Mouse (Mus musculus) stomach, embryonic 14.5 days (tissue): Measurements from ENCODE around the gene Carmil2. TPM values are rescaled to one million over a fixed set of nuclear protein-coding genes. Genes with fewer than 3 reads are reported as not detected.

Source experiments
- ATAC-seq: fragments of 200-750 bp; cut with Nextera tagmentation; 2 replicates; pipeline ENCODE4 v1.8.0; 2017; ENCODE audit warnings: low read depth, moderate TSS enrichment; ENCODE audit not compliant: insufficient number of reproducible peaks, insufficient read depth, low FRiP score
- H3K27ac ChIP-seq: fragments of 300-500 bp; sonication (generic); 2 replicates; pipeline ENCODE4 v1.5.1; 2014; ENCODE audit warnings: mild to moderate bottlenecking, low read length, moderate library complexity, mixed read lengths
- H3K27me3 ChIP-seq: fragments of 300-500 bp; sonication (generic); 2 replicates; pipeline ENCODE4 v1.6.1; 2014; ENCODE audit warnings: low read length, control low read depth, mixed read lengths; ENCODE audit not compliant: control insufficient read depth, insufficient read depth
- H3K36me3 ChIP-seq: fragments of 300-500 bp; sonication (generic); 2 replicates; pipeline ENCODE4 v1.6.1; 2014; ENCODE audit warnings: mild to moderate bottlenecking, control low read depth, low read length, moderate library complexity, mixed read lengths; ENCODE audit not compliant: control insufficient read depth, insufficient read depth
- H3K4me1 ChIP-seq: fragments of 300-500 bp; sonication (generic); 2 replicates; pipeline ENCODE4 v1.6.1; 2014; ENCODE audit warnings: low read length, control low read depth, mixed read lengths; ENCODE audit not compliant: control insufficient read depth, insufficient read depth
- H3K4me2 ChIP-seq: fragments of 300-500 bp; sonication (generic); replicated peaks from 2 replicates; pipeline ENCODE4 v1.6.1; 2014; ENCODE audit warnings: low read depth, low read length, control low read depth
- H3K4me3 ChIP-seq: fragments of 300-500 bp; sonication (generic); 2 replicates; pipeline ENCODE4 v1.5.1; 2014; ENCODE audit warnings: low read depth, low read length, control low read depth
- H3K9ac ChIP-seq: fragments of 300-500 bp; sonication (generic); replicated peaks from 2 replicates; pipeline ENCODE4 v1.6.1; 2014; ENCODE audit warnings: low read depth, mild to moderate bottlenecking, control low read depth, low read length, moderate library complexity, mixed read lengths
- H3K9me3 ChIP-seq: fragments of 300-500 bp; sonication (generic); 2 replicates; pipeline ENCODE4 v1.6.1; 2016; ENCODE audit warnings: low read depth, low read length, control low read depth; ENCODE audit not compliant: control insufficient read depth
- WGBS: fragments of 180-500 bp; shearing (Covaris S2); extraction: QIAGEN DNeasy Blood & Tissue Kit; methylation state at CpG from one replicate; pipeline ENCODE4 v1.1.7; 2014; 5-methylcytosine and 5-hydroxymethylcytosine counted together
- polyA plus RNA-seq: library from polyadenylated mRNA; unstranded; fragments of >200 nt; fragmentation: Nextera tagmentation; extraction: Ambion mirVana; gene quantifications from 2 replicates; pipeline ENCODE4 v1.2.1, GENCODE M21; 2014

The Carmil2 gene
- polyA plus RNA-seq, result 1.0 and 1.1 TPM in 2 replicates

DNA sequence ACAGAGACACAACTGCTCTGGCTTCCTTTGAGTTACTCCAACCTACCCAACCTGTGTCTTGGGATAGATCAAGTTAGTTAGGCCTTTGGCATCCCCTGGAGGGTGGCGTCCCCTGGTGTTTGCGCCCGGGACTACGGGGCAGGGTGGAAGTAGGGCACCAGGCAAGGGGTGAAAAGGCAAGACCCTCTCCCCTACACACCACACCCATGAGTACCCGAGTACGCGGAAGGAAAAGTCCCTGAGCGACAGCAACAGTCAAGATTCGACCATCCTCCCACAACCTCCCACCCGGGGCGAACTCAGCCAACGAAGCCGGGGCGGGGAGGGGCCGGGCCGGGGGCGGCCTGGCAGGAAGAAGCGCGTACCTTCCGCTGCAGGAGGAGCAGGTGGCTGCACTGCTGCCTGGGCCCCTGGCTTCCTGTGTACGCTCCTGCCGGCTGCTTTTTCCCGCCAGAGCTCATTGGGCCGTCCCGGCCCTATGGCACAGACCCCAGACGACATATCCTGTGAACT, at the start of gene Carmil2:
Carmil2 (plus strand) TSS at position 479 of the 513 bp plus-strand sequence.
- Histone ChIP-seq H3K4me1 (no peaks in the 10 kb centered on the region; the same call in 1 of the 2 replicates), H3K27ac (no peak within 1 kb of the TSS), H3K9me3 (no peaks in the 10 kb centered on the region), H3K4me2 (peak within 1 kb of the TSS; percentile 38), H3K27me3 (no peaks in the 10 kb centered on the region), H3K9ac (no peak within 1 kb of the TSS; the same call in 1 of the 2 replicates), H3K36me3 (peaks cover 34% of the 10 kb centered on the region), H3K4me3 (0 out of 2 replicates have a peak within 1 kb of the TSS, but pooled peaks have one; percentile 10)
- ATAC-seq, result no peak
- WGBS, result 8% methylated on average over 26 of the region's 26 CpGs

DNA sequence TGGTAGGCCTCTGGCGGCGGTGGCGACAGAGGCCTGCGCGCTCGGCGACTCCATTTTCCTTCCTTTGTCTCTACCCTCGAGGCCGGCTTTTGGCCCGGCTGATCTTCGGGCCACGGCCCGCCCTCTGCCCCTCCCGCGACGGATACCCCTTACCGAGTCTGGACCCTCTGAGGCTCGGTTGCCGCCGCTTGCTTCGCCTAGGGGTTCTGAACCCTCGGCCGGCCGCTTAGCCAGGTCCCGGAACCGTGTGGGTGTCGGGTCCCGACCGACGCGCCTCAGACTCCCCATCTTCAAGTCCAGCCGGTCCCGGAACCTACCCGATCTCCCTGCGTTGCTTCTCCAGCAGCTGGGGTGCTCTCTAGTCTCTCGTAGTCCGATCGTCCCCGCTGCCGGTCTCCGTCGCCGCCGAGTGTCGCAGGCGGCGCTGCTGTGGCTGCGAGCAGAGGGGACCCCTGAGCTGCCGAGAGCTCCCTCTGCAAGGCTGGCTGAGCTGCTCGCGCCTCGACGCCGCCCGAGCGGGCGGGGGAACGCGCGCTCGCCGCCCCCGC, 49.0 kb upstream of the Carmil2 start, which contains the start of gene Agrp:
Agrp (minus strand) TSS at position 431 of the 548 bp plus-strand sequence.
- Histone ChIP-seq H3K9ac (peak within 1 kb of the TSS; percentile 100), H3K36me3 (peaks cover 4% of the 10 kb centered on the region; the same call in 1 of the 2 replicates), H3K4me2 (peak within 1 kb of the TSS; percentile 77), H3K4me1 (peaks cover 15% of the 10 kb centered on the region), H3K27ac (peak within 1 kb of the TSS; percentile 100), H3K27me3 (no peaks in the 10 kb centered on the region), H3K9me3 (no peaks in the 10 kb centered on the region), H3K4me3 (peak within 1 kb of the TSS; percentile 95)
- under 1% methylated on average over 63 of the region's 63 CpGs for WGBS
- ATAC-seq, result peak; percentile 34; the same call in 1 of the 2 replicates

DNA sequence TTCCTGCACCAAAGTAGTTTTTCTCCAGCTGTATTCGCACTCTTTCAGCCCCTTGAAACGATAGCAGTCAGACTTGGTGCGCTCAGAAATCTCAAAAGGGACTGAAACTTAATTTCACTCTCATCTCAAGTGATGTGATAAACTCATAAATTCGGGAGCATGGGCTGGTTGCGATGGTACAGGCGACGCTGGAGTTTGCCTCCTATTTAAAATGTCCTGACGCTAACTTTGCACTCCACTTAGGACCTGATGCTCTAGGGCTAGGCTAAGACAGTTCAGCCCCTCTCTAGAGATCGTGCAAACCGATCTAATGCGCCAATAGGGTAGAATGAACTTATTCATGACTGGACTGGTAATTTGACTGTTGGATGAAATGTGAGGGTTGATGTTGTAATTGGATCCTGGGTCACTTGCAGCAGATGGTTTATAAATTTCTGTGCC, 48.5 kb upstream of the Carmil2 start:
- WGBS, result under 1% methylated on average over 11 of the region's 11 CpGs
- H3K4me2 ChIP-seq, result peak overlapping the region; percentile 61
- H3K4me3 ChIP-seq, result peak overlapping the region; percentile 95
- no peak for ATAC-seq
- H3K36me3 ChIP-seq, result peaks cover 4% of the 10 kb centered on the region; the same call in 1 of the 2 replicates
- H3K9me3 ChIP-seq, result no peaks in the 10 kb centered on the region
- H3K27me3 ChIP-seq, result no peaks in the 10 kb centered on the region
- peaks cover 15% of the 10 kb centered on the region for H3K4me1 ChIP-seq
- H3K9ac ChIP-seq, result peak overlapping the region; percentile 100
- peak overlapping the region; percentile 100 for H3K27ac ChIP-seq

DNA sequence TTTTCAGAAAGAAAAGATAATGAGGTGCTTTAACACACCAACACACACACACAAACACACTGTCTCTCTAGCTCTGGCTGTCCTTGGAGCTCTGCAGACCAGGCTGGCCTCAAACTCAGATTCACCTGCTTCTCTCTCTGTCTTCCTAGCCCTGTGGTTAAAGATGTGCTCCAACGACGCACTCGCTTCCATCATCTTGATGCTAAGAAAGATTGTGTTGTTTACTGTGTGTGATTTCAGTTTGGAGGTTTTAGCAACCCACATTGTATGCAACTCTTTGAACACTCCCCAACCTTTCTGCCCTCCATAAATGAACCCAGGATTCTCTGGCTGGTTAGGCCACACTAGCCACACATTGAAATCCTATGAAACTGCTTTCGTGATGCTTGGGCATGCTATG, 47.6 kb upstream of the Carmil2 start:
- H3K4me2 ChIP-seq, result peak overlapping the region; percentile 61
- H3K4me1 ChIP-seq, result peaks cover 15% of the 10 kb centered on the region
- no peak for ATAC-seq
- peak overlapping the region; percentile 95; the same call in 1 of the 2 replicates for H3K4me3 ChIP-seq
- no peaks in the 10 kb centered on the region for H3K9me3 ChIP-seq
- 78% methylated on average over 4 of the region's 4 CpGs for WGBS
- no peaks in the 10 kb centered on the region for H3K27me3 ChIP-seq
- H3K36me3 ChIP-seq, result peaks cover 6% of the 10 kb centered on the region
- H3K9ac ChIP-seq, result 0 out of 2 replicates have a peak overlapping the region, but pooled peaks have one; percentile 100
- peak overlapping the region; percentile 33; the same call in 1 of the 2 replicates for H3K27ac ChIP-seq

DNA sequence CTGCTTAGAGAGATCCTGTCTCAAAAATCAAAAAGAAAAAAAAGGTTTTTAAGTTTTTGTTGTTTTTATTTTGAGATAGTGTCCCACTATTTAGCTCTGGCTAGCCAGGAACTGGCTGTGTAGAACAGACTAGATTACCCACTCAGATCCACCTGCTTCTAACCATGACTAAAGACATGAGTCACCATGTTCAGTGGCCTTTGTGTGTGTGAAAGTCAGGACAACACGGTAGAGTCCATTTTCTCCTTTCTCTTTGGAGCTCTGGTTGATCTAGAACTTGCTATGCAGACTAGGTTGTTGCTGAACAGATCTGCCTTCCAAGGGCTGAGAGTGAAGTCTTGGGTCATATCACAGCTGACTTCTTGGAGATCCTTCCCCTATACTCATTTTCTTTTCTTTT, 46.2 kb upstream of the Carmil2 start:
- WGBS, result 84% methylated on average over 1 of the region's 1 CpGs

DNA sequence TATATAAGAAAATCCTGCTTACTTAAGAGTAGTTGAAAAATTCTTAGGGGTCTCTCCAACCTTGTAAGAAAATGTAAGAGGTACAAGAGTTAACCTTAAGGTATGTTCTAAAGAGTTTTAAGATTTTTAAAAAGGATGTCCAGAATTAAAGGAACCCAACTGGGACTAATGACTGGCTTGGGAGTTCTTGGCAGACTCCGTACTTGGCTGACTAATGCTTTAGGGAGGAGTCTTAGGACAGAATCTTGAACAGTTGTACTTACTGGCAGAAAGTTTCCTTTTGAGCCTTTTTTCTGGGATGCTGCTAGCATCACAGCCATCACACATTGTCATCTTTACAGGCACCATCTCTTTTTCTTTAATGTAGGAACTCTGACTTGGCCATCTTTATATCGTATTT, 45.6 kb upstream of the Carmil2 start:
- Histone ChIP-seq H3K27ac (no peak overlapping the region), H3K36me3 (peaks cover 17% of the 10 kb centered on the region), H3K27me3 (no peaks in the 10 kb centered on the region), H3K9ac (no peak overlapping the region), H3K4me2 (no peak overlapping the region), H3K4me1 (peaks cover 12% of the 10 kb centered on the region), H3K4me3 (no peak overlapping the region), H3K9me3 (no peaks in the 10 kb centered on the region)
- ATAC-seq, result no peak
- WGBS, result 74% methylated on average over 2 of the region's 2 CpGs

More for the DNA sequence above, 46.2 kb upstream of the Carmil2 start:
- Histone ChIP-seq H3K4me1 (peaks cover 15% of the 10 kb centered on the region), H3K4me3 (no peak overlapping the region), H3K36me3 (peaks cover 17% of the 10 kb centered on the region), H3K4me2 (no peak overlapping the region), H3K27ac (no peak overlapping the region), H3K9me3 (no peaks in the 10 kb centered on the region), H3K27me3 (no peaks in the 10 kb centered on the region), H3K9ac (no peak overlapping the region)
- ATAC-seq, result no peak

DNA sequence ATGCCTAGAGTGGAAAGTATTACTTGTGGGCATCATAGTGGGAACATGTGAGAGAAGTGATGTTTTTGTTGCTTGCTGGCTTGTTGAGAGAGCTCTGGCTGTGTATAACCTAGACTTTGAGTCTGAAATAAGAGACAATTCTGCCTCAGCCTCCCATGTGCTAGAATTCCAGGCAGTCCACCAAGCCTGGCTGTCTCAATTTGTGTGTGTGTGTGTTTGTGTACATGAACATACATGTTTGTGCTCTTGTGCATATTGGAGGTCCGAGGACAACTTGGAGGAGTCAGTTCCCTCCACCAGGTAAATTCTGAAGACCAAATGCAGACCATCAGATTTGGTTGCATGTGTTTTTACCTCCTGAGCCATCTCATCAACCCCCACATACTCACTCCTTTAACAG, 40.9 kb upstream of the Carmil2 start:
- no peaks in the 10 kb centered on the region for H3K4me1 ChIP-seq
- WGBS, result 100% methylated on average over 1 of the region's 1 CpGs
- no peak for ATAC-seq

DNA sequence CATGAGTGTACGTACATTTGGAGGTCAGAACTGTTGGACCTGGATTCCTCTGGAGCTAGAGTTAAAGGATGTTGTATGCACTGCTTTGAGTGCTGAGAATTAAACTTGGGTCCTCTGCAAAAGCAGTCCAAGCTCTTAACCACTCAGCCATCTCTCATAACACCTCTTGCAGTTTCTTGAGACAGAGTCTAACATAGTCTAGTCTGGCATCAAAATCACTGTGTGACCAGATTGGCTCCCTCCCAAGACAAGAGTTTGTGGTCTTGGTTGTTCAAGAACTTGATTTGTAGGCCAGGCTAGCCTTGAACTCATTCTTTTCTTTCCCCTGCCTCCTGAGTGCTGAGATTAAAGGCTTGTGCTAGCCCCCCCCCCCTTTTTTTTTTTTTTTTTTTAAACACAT, 37.1 kb upstream of the Carmil2 start:
- Histone ChIP-seq H3K4me3 (no peak overlapping the region), H3K36me3 (peaks cover 21% of the 10 kb centered on the region), H3K27ac (no peak overlapping the region), H3K9ac (no peak overlapping the region), H3K27me3 (no peaks in the 10 kb centered on the region), H3K9me3 (no peaks in the 10 kb centered on the region), H3K4me1 (no peaks in the 10 kb centered on the region), H3K4me2 (no peak overlapping the region)
- ATAC-seq, result no peak
- 96% methylated on average over 1 of the region's 1 CpGs for WGBS

More for the DNA sequence above, 40.9 kb upstream of the Carmil2 start:
- H3K27me3 ChIP-seq, result no peaks in the 10 kb centered on the region
- no peak overlapping the region for H3K4me2 ChIP-seq
- H3K9me3 ChIP-seq, result no peaks in the 10 kb centered on the region
- no peak overlapping the region for H3K4me3 ChIP-seq
- no peak overlapping the region for H3K27ac ChIP-seq
- peaks cover 14% of the 10 kb centered on the region for H3K36me3 ChIP-seq
- no peak overlapping the region for H3K9ac ChIP-seq
